Mouse (Mus musculus) cerebral cortex, adult 2 months (tissue): Measurements from ENCODE around the gene Zfp106.

Experiments used
- WGBS: fragments of 180-500 bp; shearing (Covaris S2); methylation state at CpG from one replicate; pipeline ENCODE4 v1.1.7; 2018; 5-methylcytosine and 5-hydroxymethylcytosine counted together

Zfp106 gene

GRCm38 (mm10) chr2:120556868-120557267 lies 6.8 kb downstream of the Zfp106 start:
- WGBS: 63% methylated on average over 3 of the region's 3 CpGs

GRCm38 (mm10) chr2:120544732-120545131 lies 18.9 kb downstream of the Zfp106 start:
- WGBS: 92% methylated on average over 2 of the region's 2 CpGs

GRCm38 (mm10) chr2:120539778-120540208 lies 23.9 kb downstream of the Zfp106 start:
- 2% methylated on average over 1 of the region's 1 CpGs for WGBS

- WGBS: 31% methylated on average over 3 of the region's 3 CpGs
Observed at GRCm38 (mm10) chr2:120539333-120539732, 24.3 kb downstream of the Zfp106 start.

GRCm38 (mm10) chr2:120531223-120531622 lies 32.4 kb downstream of the Zfp106 start:
- WGBS: 90% methylated on average over 4 of the region's 4 CpGs

- WGBS: 88% methylated on average over 5 of the region's 5 CpGs
Observed at GRCm38 (mm10) chr2:120526771-120527170, 36.9 kb downstream of the Zfp106 start.

GRCm38 (mm10) chr2:120518547-120519210 lies 45.0 kb downstream of the Zfp106 start:
- WGBS: 83% methylated on average over 5 of the region's 5 CpGs

GRCm38 (mm10) chr2:120514181-120514580 lies 49.5 kb downstream of the Zfp106 start:
- 96% methylated on average over 4 of the region's 4 CpGs for WGBS

- 74% methylated on average over 5 of the region's 5 CpGs for WGBS
Observed at GRCm38 (mm10) chr2:120503992-120504391, 59.7 kb downstream of the Zfp106 start.

GRCm38 (mm10) chr2:120503094-120503493 lies 60.5 kb downstream of the Zfp106 start:
- WGBS: 74% methylated on average over 6 of the region's 6 CpGs

- 66% methylated on average over 3 of the region's 3 CpGs for WGBS
Observed at GRCm38 (mm10) chr2:120502605-120502990, 61.0 kb downstream of the Zfp106 start.

GRCm38 (mm10) chr2:120501931-120502604 lies 61.6 kb downstream of the Zfp106 start:
- WGBS: 78% methylated on average over 13 of the region's 13 CpGs

- 57% methylated on average over 17 of the region's 17 CpGs for WGBS
Observed at GRCm38 (mm10) chr2:120501136-120501918, 62.3 kb downstream of the Zfp106 start.

GRCm38 (mm10) chr2:120499971-120500471 lies 63.6 kb downstream of the Zfp106 start:
- 58% methylated on average over 6 of the region's 6 CpGs for WGBS

GRCm38 (mm10) chr2:120496511-120496910 lies 67.1 kb downstream of the Zfp106 start:
- 43% methylated on average over 3 of the region's 3 CpGs for WGBS

- 59% methylated on average over 4 of the region's 4 CpGs for WGBS
Observed at GRCm38 (mm10) chr2:120493254-120493653, 70.4 kb downstream of the Zfp106 start.

- WGBS: 89% methylated on average over 3 of the region's 3 CpGs
Observed at GRCm38 (mm10) chr2:120484241-120484640, 79.4 kb downstream of the Zfp106 start.

GRCm38 (mm10) chr2:120482506-120483389 lies 80.9 kb downstream of the Zfp106 start:
- 76% methylated on average over 8 of the region's 8 CpGs for WGBS

GRCm38 (mm10) chr2:120481921-120482320 lies 81.7 kb downstream of the Zfp106 start:
- 87% methylated on average over 8 of the region's 8 CpGs for WGBS

GRCm38 (mm10) chr2:120478600-120478999 lies 85.0 kb downstream of the Zfp106 start:
- WGBS: 59% methylated on average over 3 of the region's 3 CpGs
